Mouse (Mus musculus) liver, adult 10 weeks (tissue): ENCODE measurements around the gene Esp1. TPM values are rescaled to one million over a fixed set of nuclear protein-coding genes. Genes with fewer than 3 reads are reported as not detected.

Source experiments
- polyA plus RNA-seq: library from polyadenylated mRNA; stranded (reverse); fragments of 350-450 nt; fragmentation: Illumina TruSeq; extraction: RNeasy Lipid Tissue Mini Kit (QIAGEN cat#74804); gene quantifications from one replicate; pipeline ENCODE4 v1.2.3, GENCODE M21; 2014; ENCODE audit warnings: low read depth, low replicate concordance

Gene Esp1
- not detected for polyA plus RNA-seq

GRCm38 (mm10) chr17:40726820-40727219, at the start of gene Esp1:
Esp1 (plus strand) TSS chr17:40727120.

Other genes starting within 250 kb of the Esp1 start
- not detected for gene Esp8, start 207.1 kb upstream of the Esp1 start, polyA plus RNA-seq
- gene Esp6, start 165.6 kb upstream of the Esp1 start, polyA plus RNA-seq, result not detected
- gene Esp4, start 128.5 kb upstream of the Esp1 start, polyA plus RNA-seq, result not detected
- gene Esp3, start 95.0 kb upstream of the Esp1 start, polyA plus RNA-seq, result not detected
- gene Crisp2, start 79.9 kb downstream of the Esp1 start, polyA plus RNA-seq, result 2.1 TPM
- not detected for gene Rhag, start 84.0 kb downstream of the Esp1 start, polyA plus RNA-seq
- 0.24 TPM for gene 9130008F23Rik, start 153.4 kb downstream of the Esp1 start, polyA plus RNA-seq
- gene Glyatl3, start 187.2 kb downstream of the Esp1 start, polyA plus RNA-seq, result not detected
- 229 TPM for gene Mut, start 207.6 kb downstream of the Esp1 start, polyA plus RNA-seq
- gene Cenpq, start 207.9 kb downstream of the Esp1 start, polyA plus RNA-seq, result 8.4 TPM